Mouse (Mus musculus) testis, adult 2 months (tissue): ENCODE results near the gene Prl2a1.
"Not testable (repeated sequence)": the region's sequence is repeated elsewhere in the genome, so short reads cannot be mapped to it uniquely, and the experiment has no call there.

Experiments used
- CTCF ChIP-seq: fragments of 200-500 bp; IDR thresholded peaks from 2 replicates; pipeline ENCODE4 v1.5.1; 2012; ENCODE audit warnings: low read depth, mild to moderate bottlenecking, inconsistent platforms, low read length, moderate library complexity; ENCODE audit not compliant: control insufficient read depth, insufficient read depth, insufficient replicate concordance
- POLR2A ChIP-seq: fragments of 200-500 bp; IDR thresholded peaks from 2 replicates; pipeline ENCODE4 v1.6.1; 2012; ENCODE audit warnings: low read depth, mild to moderate bottlenecking, inconsistent platforms, low read length, moderate library complexity; ENCODE audit not compliant: control insufficient read depth

DNA sequence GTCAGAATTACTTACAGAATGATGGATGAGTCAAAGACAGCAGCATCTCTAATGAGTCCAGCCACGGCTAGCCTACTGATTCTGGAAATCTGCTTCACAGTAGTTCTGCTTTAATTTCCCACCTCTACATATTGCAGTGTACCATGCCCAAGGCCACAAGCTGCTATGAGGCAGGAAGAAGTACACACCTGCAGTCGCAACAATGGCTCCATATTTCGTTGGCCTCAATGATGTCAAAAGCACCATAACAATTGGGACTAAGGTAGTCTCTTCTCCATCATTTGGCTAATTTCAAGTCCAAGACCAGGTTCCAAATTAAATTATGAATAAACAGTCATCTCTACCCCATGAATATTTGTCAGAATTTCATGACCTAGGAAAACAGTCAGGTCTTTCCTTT lies 20.8 kb upstream of the Prl2a1 start, which contains the start of gene Prl7c1:
- not testable (repeated sequence) for TF ChIP-seq CTCF, POLR2A
